Mouse (Mus musculus) limb, embryonic 12.5 days (tissue): Measurements from ENCODE around the gene Tas1r1. TPM values are rescaled to one million over a fixed set of nuclear protein-coding genes. Genes with fewer than 3 reads are reported as not detected.

Source experiments
- ATAC-seq: fragments of 200-750 bp; cut with Nextera tagmentation; 2 replicates; pipeline ENCODE4 v1.8.0; 2017; ENCODE audit warnings: low read depth, moderate TSS enrichment; ENCODE audit not compliant: insufficient number of reproducible peaks, insufficient read depth, low FRiP score, low TSS enrichment
- H3K27ac ChIP-seq: fragments of 300-500 bp; sonication (generic); 2 replicates; pipeline ENCODE4 v1.5.1; 2016; ENCODE audit warnings: mild to moderate bottlenecking, moderate library complexity
- H3K27me3 ChIP-seq: fragments of 300-500 bp; sonication (generic); 2 replicates; pipeline ENCODE4 v1.6.1; 2016; ENCODE audit warnings: mild to moderate bottlenecking, moderate library complexity
- H3K36me3 ChIP-seq: fragments of 300-500 bp; sonication (generic); 2 replicates; pipeline ENCODE4 v1.6.1; 2016; ENCODE audit warnings: mild to moderate bottlenecking, moderate library complexity
- H3K4me1 ChIP-seq: fragments of 300-500 bp; sonication (generic); replicated peaks from 2 replicates; pipeline ENCODE4 v1.6.1; 2016
- H3K4me2 ChIP-seq: fragments of 300-500 bp; sonication (generic); 2 replicates; pipeline ENCODE4 v1.6.1; 2016; ENCODE audit warnings: mild to moderate bottlenecking, moderate library complexity
- H3K4me3 ChIP-seq: fragments of 300-500 bp; sonication (generic); replicated peaks from 2 replicates; pipeline ENCODE4 v1.5.1; 2016; ENCODE audit warnings: mild to moderate bottlenecking
- H3K9ac ChIP-seq: fragments of 300-500 bp; sonication (generic); replicated peaks from 2 replicates; pipeline ENCODE4 v1.6.1; 2016; ENCODE audit warnings: mild to moderate bottlenecking, moderate library complexity
- H3K9me3 ChIP-seq: fragments of 300-500 bp; sonication (generic); 2 replicates; pipeline ENCODE4 v1.6.1; 2016; ENCODE audit warnings: mild to moderate bottlenecking, moderate library complexity
- WGBS: fragments of 180-500 bp; shearing (Covaris S2); methylation state at CpG from one replicate; pipeline ENCODE4 v1.1.7; 2016; 5-methylcytosine and 5-hydroxymethylcytosine counted together
- polyA plus RNA-seq: library from polyadenylated mRNA; unstranded; fragments of >200 nt; fragmentation: Nextera tagmentation; extraction: Ambion mirVana; gene quantifications from 2 replicates; pipeline ENCODE4 v1.2.1, GENCODE M21; 2016

Tas1r1 gene
- polyA plus RNA-seq, 1 experiment from 2014 or later: 1.1 TPM

DNA sequence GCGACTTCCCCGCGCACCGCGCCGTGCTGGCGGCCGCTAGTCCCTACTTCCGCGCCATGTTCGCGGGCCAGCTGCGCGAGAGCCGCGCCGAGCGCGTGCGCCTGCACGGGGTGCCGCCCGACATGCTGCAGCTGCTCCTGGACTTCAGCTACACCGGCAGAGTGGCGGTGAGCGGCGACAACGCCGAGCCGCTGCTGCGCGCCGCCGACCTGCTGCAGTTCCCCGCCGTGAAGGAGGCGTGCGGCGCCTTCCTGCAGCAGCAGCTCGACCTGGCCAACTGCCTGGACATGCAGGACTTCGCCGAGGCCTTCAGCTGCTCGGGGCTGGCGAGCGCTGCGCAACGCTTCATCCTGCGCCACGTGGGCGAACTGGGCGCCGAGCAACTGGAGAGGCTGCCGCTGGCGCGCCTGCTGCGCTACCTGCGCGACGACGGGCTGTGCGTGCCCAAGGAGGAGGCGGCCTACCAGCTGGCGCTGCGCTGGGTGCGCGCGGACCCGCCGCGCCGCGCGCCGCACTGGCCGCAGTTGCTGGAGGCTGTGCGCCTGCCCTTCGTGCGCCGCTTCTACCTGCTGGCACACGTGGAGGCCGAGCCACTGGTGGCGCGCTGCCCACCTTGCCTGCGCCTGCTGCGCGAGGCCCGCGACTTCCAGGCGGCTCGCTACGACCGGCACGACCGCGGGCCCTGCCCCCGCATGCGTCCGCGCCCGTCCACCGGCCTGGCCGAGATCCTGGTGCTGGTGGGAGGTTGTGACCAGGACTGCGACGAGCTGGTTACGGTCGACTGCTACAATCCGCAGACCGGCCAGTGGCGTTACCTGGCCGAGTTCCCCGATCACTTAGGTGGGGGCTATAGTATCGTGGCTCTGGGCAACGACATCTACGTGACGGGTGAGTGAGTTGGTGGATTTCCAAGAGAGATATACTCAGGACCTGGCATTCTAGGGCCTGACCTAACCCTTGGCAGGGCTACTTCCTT, 29.0 kb downstream of the Tas1r1 start:
- peaks cover 25% of the 10 kb centered on the region for H3K36me3 ChIP-seq
- H3K4me2 ChIP-seq: peak overlapping the region; percentile 100
- under 1% methylated on average over 109 of the region's 115 CpGs for WGBS
- peak overlapping the region; percentile 75 for H3K9ac ChIP-seq
- peak; percentile 60 for ATAC-seq
- peak overlapping the region; percentile 85 for H3K4me3 ChIP-seq
- H3K4me1 ChIP-seq: peaks cover 31% of the 10 kb centered on the region
- H3K9me3 ChIP-seq: no peaks in the 10 kb centered on the region
- H3K27ac ChIP-seq: peak overlapping the region; percentile 87
- H3K27me3 ChIP-seq: peaks cover 15% of the 10 kb centered on the region; the same call in 1 of the 2 replicates

DNA sequence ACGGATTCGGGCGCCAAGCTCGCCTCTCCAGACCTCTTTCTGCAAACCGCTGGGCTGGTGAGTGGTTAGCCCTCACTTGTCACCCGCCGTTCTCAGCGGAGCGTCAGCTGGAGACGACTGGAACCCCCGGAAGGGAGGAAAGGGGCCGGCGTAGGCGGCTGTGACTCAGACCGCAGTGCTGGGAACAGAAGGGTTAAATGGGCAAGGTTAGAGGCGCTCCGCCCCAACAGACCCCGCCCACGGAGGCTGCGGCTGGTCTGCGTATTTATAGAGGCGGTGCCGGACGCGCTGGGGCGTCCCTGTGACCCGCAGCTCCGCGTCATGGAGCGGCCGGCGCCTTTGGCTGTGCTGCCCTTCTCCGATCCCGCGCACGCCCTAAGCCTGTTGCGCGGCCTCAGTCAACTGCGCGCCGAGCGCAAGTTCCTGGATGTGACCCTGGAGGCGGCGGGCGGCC, 29.7 kb downstream of the Tas1r1 start, which contains the start of gene Klhl21:
Klhl21 (plus strand) TSS at position 182 of the 454 bp plus-strand sequence.
- Histone ChIP-seq H3K4me1 (peaks cover 31% of the 10 kb centered on the region), H3K4me3 (peak within 1 kb of the TSS; percentile 85), H3K4me2 (peak within 1 kb of the TSS; percentile 100), H3K27me3 (peaks cover 15% of the 10 kb centered on the region; the same call in 1 of the 2 replicates), H3K9me3 (no peaks in the 10 kb centered on the region), H3K27ac (peak within 1 kb of the TSS; percentile 87), H3K36me3 (peaks cover 18% of the 10 kb centered on the region), H3K9ac (peak within 1 kb of the TSS; percentile 75)
- under 1% methylated on average over 38 of the region's 45 CpGs for WGBS
- peak; percentile 80 for ATAC-seq

DNA sequence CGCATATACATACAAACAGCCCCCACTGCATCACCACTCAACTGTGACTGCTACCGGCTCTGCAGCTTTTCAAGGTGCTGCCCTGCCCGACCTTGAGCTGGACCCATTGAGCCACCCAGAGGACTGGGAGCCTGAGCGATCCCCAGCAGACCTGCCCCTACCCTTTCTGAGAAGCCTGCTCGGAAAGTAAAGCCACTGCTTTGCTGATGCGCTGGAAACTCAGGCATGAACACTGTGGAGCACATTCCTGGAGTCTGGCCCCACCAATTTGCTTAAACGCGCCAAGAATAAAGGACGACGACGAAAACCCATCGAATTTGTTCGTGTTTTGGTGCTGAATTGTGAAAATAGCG, 30.2 kb downstream of the Tas1r1 start:
- H3K4me2 ChIP-seq: peak overlapping the region; percentile 100
- H3K27me3 ChIP-seq: peaks cover 15% of the 10 kb centered on the region; the same call in 1 of the 2 replicates
- ATAC-seq: no peak; the same call in 1 of the 2 replicates
- WGBS: under 1% methylated on average over 14 of the region's 14 CpGs
- H3K4me1 ChIP-seq: peaks cover 31% of the 10 kb centered on the region
- peaks cover 13% of the 10 kb centered on the region for H3K36me3 ChIP-seq
- peak overlapping the region; percentile 87; the same call in 1 of the 2 replicates for H3K27ac ChIP-seq
- peak overlapping the region; percentile 85 for H3K4me3 ChIP-seq
- H3K9ac ChIP-seq: peak overlapping the region; percentile 75
- H3K9me3 ChIP-seq: no peaks in the 10 kb centered on the region

DNA sequence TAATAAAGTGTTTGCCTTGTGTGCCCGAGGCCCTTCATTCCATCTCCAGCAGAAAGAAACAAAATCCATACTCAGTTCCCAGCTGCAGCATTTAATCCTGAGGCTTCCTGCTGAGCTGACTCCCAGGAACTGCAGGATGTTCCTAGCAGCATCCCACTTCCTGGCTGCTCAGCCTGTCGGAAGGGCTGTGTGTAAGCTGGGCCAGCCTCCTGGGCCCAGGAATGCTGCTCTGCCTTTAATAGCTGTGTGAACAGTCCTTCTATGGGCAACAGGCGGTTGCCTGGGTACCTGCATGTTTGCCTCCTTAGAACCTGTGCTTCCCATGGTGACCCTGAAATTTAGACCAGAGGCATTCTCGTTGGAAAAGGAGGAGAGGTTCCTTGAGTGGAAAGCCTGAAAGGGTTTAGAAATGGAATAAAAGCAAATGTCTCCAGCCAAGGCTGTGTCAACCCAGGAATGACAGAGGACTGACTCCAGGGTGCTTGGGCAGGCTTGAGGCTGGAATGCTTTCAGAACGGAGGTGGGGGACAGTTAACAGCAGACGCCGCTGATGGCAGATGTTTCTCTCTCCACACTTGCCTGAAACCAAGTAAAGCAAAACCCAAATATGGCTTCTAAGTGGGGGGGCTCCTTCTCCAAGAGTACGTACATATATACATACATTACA, 30.8 kb downstream of the Tas1r1 start:
- 7% methylated on average over 8 of the region's 8 CpGs for WGBS
- H3K27ac ChIP-seq: no peak overlapping the region
- H3K9ac ChIP-seq: peak overlapping the region; percentile 75; the same call in 1 of the 2 replicates
- H3K27me3 ChIP-seq: peaks cover 15% of the 10 kb centered on the region; the same call in 1 of the 2 replicates
- peaks cover 8% of the 10 kb centered on the region for H3K36me3 ChIP-seq
- ATAC-seq: no peak
- no peaks in the 10 kb centered on the region for H3K9me3 ChIP-seq
- H3K4me1 ChIP-seq: peaks cover 31% of the 10 kb centered on the region
- peak overlapping the region; percentile 85 for H3K4me3 ChIP-seq
- H3K4me2 ChIP-seq: peak overlapping the region; percentile 100

DNA sequence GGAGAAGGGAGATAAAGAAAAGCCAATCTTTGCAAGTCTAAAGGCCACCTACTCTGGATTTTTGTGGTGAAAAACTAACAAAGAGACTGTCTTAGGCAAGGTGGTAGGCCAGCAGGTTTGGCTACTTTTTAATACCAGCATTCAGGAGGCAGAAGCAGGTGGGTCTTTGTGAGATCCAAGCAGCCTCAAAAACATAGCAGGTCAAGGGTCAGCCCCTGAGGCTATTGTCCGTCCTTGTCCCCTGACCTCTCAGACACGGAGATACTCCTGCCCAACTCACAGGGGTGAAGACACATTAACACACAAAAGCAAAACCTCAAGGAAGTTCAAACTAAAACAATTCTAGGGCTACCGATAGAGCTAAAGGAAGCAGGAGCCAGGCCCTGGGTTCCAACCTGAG, 31.6 kb downstream of the Tas1r1 start:
- H3K36me3 ChIP-seq: 0 out of 2 replicates have a peak, but pooled peaks cover 1% of the 10 kb centered on the region
- H3K4me2 ChIP-seq: no peak overlapping the region
- WGBS: 31% methylated on average over 3 of the region's 3 CpGs
- no peaks in the 10 kb centered on the region for H3K9me3 ChIP-seq
- ATAC-seq: no peak
- H3K27ac ChIP-seq: no peak overlapping the region
- no peak overlapping the region for H3K9ac ChIP-seq
- no peak overlapping the region for H3K4me3 ChIP-seq
- peaks cover 15% of the 10 kb centered on the region; the same call in 1 of the 2 replicates for H3K27me3 ChIP-seq
- H3K4me1 ChIP-seq: peaks cover 31% of the 10 kb centered on the region

DNA sequence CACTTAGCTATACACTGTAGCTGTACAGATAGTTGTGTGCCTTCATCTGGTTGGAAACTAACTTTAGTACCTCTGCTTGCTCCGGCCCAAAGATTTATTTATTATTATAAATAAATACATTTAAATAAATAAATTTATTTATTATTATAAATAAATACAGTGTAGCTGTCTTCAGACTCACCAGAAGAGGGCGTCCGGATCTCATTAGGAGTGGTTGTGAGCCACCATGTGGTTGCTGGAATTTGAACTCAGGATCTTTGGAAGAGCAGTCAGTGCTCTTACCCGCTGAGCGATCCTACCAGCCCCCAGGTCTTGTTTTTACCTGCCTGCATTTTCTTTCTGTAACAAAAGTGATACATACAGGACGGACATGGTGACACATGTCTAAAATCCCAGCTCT, 32.2 kb downstream of the Tas1r1 start:
- Histone ChIP-seq H3K9me3 (no peaks in the 10 kb centered on the region), H3K4me2 (no peak overlapping the region), H3K9ac (no peak overlapping the region), H3K4me3 (no peak overlapping the region), H3K4me1 (peaks cover 29% of the 10 kb centered on the region), H3K36me3 (no peaks in the 10 kb centered on the region), H3K27me3 (peaks cover 15% of the 10 kb centered on the region; the same call in 1 of the 2 replicates), H3K27ac (no peak overlapping the region)
- ATAC-seq: no peak
- 80% methylated on average over 6 of the region's 6 CpGs for WGBS

DNA sequence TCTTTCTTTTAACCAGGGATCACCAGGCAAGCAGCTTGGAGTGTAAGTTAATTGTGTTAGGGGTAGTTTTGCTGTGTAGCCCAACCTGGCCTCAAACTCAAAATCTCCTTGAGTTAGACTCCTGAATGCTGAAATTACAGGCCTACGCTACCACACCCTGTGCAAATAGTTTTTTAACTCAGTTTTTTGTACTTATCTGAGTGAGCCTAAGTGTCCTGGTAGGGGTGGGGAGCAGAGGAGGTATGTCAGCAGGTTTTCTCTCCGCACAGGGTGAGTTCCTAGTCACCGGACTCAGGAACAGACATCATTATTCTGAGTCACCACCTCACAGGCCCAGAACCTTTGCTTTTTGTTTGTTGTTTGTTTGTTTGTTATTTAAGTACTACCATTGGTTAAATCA, 36.3 kb downstream of the Tas1r1 start:
- 92% methylated on average over 3 of the region's 3 CpGs for WGBS
- no peak overlapping the region for H3K4me2 ChIP-seq
- H3K4me3 ChIP-seq: no peak overlapping the region
- H3K4me1 ChIP-seq: peaks cover 20% of the 10 kb centered on the region
- H3K9me3 ChIP-seq: no peaks in the 10 kb centered on the region
- no peaks in the 10 kb centered on the region for H3K36me3 ChIP-seq
- no peak overlapping the region for H3K27ac ChIP-seq
- no peak for ATAC-seq
- no peak overlapping the region for H3K9ac ChIP-seq
- H3K27me3 ChIP-seq: 0 out of 2 replicates have a peak, but pooled peaks cover 4% of the 10 kb centered on the region

DNA sequence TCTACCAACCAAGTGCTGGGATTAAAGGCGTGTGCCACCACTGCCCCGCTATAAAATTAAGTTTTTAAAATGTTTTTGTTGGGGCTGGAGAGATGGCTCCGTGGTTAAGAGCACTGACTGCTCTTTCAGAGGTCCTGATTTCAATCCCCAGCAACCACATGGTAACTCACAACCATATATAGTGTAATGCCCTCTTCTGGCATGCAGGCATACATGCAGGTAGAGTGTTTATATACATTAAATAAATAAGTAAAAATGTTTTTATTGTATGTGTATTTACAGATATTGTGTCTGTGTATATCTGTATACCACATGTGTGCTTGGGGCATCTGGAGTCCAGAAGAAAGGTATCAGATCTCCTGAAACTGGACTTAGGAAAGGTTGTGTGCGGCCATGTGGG, 37.0 kb downstream of the Tas1r1 start:
- Histone ChIP-seq H3K27ac (no peak overlapping the region), H3K4me2 (no peak overlapping the region), H3K4me3 (no peak overlapping the region), H3K9me3 (no peaks in the 10 kb centered on the region), H3K27me3 (0 out of 2 replicates have a peak, but pooled peaks cover 2% of the 10 kb centered on the region), H3K36me3 (no peaks in the 10 kb centered on the region), H3K9ac (no peak overlapping the region), H3K4me1 (peaks cover 21% of the 10 kb centered on the region)
- no peak for ATAC-seq
- 58% methylated on average over 4 of the region's 4 CpGs for WGBS

DNA sequence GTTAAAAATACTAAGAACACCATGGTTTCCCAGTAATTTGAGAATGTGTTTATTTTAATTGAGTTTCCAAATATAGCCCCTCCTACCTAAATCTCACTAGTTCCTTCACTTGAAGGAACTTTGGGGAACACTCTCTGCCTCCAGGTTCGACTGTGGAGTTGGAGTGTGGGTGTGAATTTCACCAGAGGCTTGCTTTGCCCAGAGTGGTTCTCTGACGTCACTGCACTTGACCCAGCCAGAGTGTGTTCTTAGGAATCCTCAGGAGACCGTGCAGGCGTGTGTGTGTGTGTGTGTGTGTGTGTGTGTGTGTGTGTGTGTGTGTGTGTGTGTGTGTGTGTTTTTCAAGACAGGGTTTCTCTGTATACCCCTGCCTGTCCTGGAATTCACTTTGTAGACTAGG, 37.5 kb downstream of the Tas1r1 start:
- 30% methylated on average over 4 of the region's 4 CpGs for WGBS
- H3K27me3 ChIP-seq: no peaks in the 10 kb centered on the region
- no peak overlapping the region for H3K27ac ChIP-seq
- H3K4me2 ChIP-seq: no peak overlapping the region
- no peaks in the 10 kb centered on the region for H3K36me3 ChIP-seq
- H3K4me3 ChIP-seq: no peak overlapping the region
- H3K4me1 ChIP-seq: peaks cover 21% of the 10 kb centered on the region
- no peaks in the 10 kb centered on the region for H3K9me3 ChIP-seq
- H3K9ac ChIP-seq: no peak overlapping the region
- ATAC-seq: no peak

DNA sequence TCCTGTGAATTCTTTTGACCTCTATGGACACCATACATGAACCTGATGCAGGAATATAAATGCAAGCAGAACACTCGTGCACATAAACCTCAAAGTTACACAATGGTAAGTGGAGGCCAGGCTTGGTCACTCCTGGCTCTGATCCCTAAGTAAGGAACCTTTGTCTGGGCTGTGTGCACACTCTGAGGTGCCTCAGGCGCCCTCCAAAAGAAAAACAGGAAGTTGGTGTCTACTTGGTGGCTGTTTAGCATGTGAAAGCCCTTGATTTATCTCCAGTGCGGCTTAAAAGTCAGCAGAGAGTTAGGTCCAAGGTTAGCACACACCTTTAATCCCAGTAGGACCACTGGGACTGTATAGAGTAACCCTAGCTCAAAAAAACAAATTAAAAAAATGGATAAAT, 38.9 kb downstream of the Tas1r1 start:
- Histone ChIP-seq H3K4me1 (peaks cover 21% of the 10 kb centered on the region), H3K4me3 (no peak overlapping the region), H3K27ac (no peak overlapping the region), H3K36me3 (no peaks in the 10 kb centered on the region), H3K9me3 (no peaks in the 10 kb centered on the region), H3K27me3 (no peaks in the 10 kb centered on the region), H3K4me2 (no peak overlapping the region), H3K9ac (no peak overlapping the region)
- 68% methylated on average over 3 of the region's 3 CpGs for WGBS
- ATAC-seq: no peak

DNA sequence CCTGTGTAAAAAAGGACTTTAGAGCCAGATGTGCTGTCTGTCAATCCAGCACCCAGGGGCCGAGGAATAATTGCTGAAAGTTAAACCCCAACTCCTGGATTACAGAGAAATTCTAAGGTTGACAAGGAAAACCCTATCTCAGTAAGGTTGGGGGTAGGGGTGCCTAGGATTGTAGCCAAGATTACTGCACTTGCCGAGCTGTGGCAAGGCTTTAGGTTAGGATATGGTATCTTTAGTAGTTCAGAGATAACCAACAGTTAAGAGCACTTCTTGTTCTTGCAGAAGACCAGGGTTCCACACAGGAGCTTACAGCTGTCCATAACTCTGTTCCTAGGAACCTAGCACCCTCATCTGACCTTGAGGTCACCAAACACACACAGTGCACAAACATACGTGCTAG, 40.7 kb downstream of the Tas1r1 start:
- H3K27ac ChIP-seq: no peak overlapping the region
- H3K4me1 ChIP-seq: peaks cover 36% of the 10 kb centered on the region
- H3K9ac ChIP-seq: no peak overlapping the region
- H3K4me2 ChIP-seq: peak overlapping the region; percentile 65
- H3K9me3 ChIP-seq: no peaks in the 10 kb centered on the region
- no peaks in the 10 kb centered on the region for H3K27me3 ChIP-seq
- WGBS: 56% methylated on average over 3 of the region's 3 CpGs
- peak overlapping the region; percentile 98 for H3K4me3 ChIP-seq
- H3K36me3 ChIP-seq: peaks cover 10% of the 10 kb centered on the region; the same call in 1 of the 2 replicates
- no peak for ATAC-seq
